Mouse (Mus musculus): ENCODE results near the gene Inip. TPM values are rescaled to one million over a fixed set of nuclear protein-coding genes. Genes with fewer than 3 reads are reported as not detected.

Inip gene
- 94.3 and 105 TPM in 2 replicates for polyA plus RNA-seq (2014; fragmentation: Nextera tagmentation; extraction: Ambion mirVana)

GRCm38 (mm10) chr4:59801489-59801888 lies at the start of gene Inip:
TSS of gene Inip (minus strand) at chr4:59801589.
- Histone ChIP-seq H3K4me3 (ENCODE audit: low read depth, low read length) (no peak within 1 kb of the TSS), H3K27me3 (ENCODE audit: control insufficient read depth, insufficient read depth, low read length) (no peaks in the 10 kb centered on the region)

GRCm38 (mm10) chr4:59850181-59850580 lies 48.8 kb upstream of the Inip start:
- no peak overlapping the region for H3K27ac ChIP-seq (ENCODE audit: low read depth, low read length)

More at GRCm38 (mm10) chr4:59801489-59801888, at the start of gene Inip:
- Histone ChIP-seq H3K4me2 (replicated peaks; ENCODE audit: low read depth, low read length) (no peak within 1 kb of the TSS), H3K36me3 (ENCODE audit: control insufficient read depth, insufficient read depth, low read length) (no peaks in the 10 kb centered on the region), H3K9me3 (ENCODE audit: control insufficient read depth, low read length) (no peaks in the 10 kb centered on the region), H3K27ac (ENCODE audit: low read depth, low read length) (no peak within 1 kb of the TSS), H3K4me1 (replicated peaks; ENCODE audit: control insufficient read depth, insufficient read depth, low read length) (no peaks in the 10 kb centered on the region), H3K9ac (ENCODE audit: low read depth, low read length) (no peak within 1 kb of the TSS)
- no peak for DNase-seq (ENCODE audit: low spot score)
- ATAC-seq (ENCODE audit: low FRiP score) = no peak

GRCm38 (mm10) chr4:59847447-59847846 lies 46.1 kb upstream of the Inip start:
- Histone ChIP-seq H3K4me3 (ENCODE audit: low read depth, low read length) (no peak overlapping the region), H3K4me2 (replicated peaks; ENCODE audit: low read depth, low read length) (no peak overlapping the region), H3K27ac (ENCODE audit: low read depth, low read length) (no peak overlapping the region), H3K4me1 (replicated peaks; ENCODE audit: control insufficient read depth, insufficient read depth, low read length) (no peaks in the 10 kb centered on the region), H3K9me3 (ENCODE audit: control insufficient read depth, low read length) (no peaks in the 10 kb centered on the region), H3K27me3 (ENCODE audit: control insufficient read depth, insufficient read depth, low read length) (no peaks in the 10 kb centered on the region), H3K36me3 (ENCODE audit: control insufficient read depth, insufficient read depth, low read length) (no peaks in the 10 kb centered on the region), H3K9ac (ENCODE audit: low read depth, low read length) (no peak overlapping the region)
- DNase-seq (ENCODE audit: low spot score) (no peak), ATAC-seq (ENCODE audit: low FRiP score) (no peak)
- WGBS = 92% methylated on average over 5 of the region's 5 CpGs

More at GRCm38 (mm10) chr4:59850181-59850580, 48.8 kb upstream of the Inip start:
- Histone ChIP-seq H3K4me2 (replicated peaks; ENCODE audit: low read depth, low read length) (no peak overlapping the region), H3K4me3 (ENCODE audit: low read depth, low read length) (no peak overlapping the region), H3K36me3 (ENCODE audit: control insufficient read depth, insufficient read depth, low read length) (no peaks in the 10 kb centered on the region), H3K9me3 (ENCODE audit: control insufficient read depth, low read length) (no peaks in the 10 kb centered on the region), H3K4me1 (replicated peaks; ENCODE audit: control insufficient read depth, insufficient read depth, low read length) (no peaks in the 10 kb centered on the region), H3K9ac (ENCODE audit: low read depth, low read length) (no peak overlapping the region), H3K27me3 (ENCODE audit: control insufficient read depth, insufficient read depth, low read length) (no peaks in the 10 kb centered on the region)
- ATAC-seq (ENCODE audit: low FRiP score) = no peak
- peak; percentile 81 for DNase-seq (ENCODE audit: low spot score)
- WGBS = 81% methylated on average over 2 of the region's 2 CpGs

GRCm38 (mm10) chr4:59845245-59845637 lies 43.9 kb upstream of the Inip start:
- Histone ChIP-seq H3K4me2 (replicated peaks; ENCODE audit: low read depth, low read length) (no peak overlapping the region), H3K27ac (ENCODE audit: low read depth, low read length) (no peak overlapping the region), H3K9ac (ENCODE audit: low read depth, low read length) (no peak overlapping the region), H3K9me3 (ENCODE audit: control insufficient read depth, low read length) (no peaks in the 10 kb centered on the region), H3K4me3 (ENCODE audit: low read depth, low read length) (no peak overlapping the region), H3K4me1 (replicated peaks; ENCODE audit: control insufficient read depth, insufficient read depth, low read length) (no peaks in the 10 kb centered on the region), H3K36me3 (ENCODE audit: control insufficient read depth, insufficient read depth, low read length) (no peaks in the 10 kb centered on the region), H3K27me3 (ENCODE audit: control insufficient read depth, insufficient read depth, low read length) (no peaks in the 10 kb centered on the region)
- 91% methylated on average over 3 of the region's 3 CpGs for WGBS
- DNase-seq (ENCODE audit: low spot score) (no peak), ATAC-seq (ENCODE audit: low FRiP score) (no peak)

GRCm38 (mm10) chr4:59844460-59845244 lies 43.3 kb upstream of the Inip start:
- H3K27me3 ChIP-seq (ENCODE audit: control insufficient read depth, insufficient read depth, low read length) = no peaks in the 10 kb centered on the region
- 87% methylated on average over 15 of the region's 15 CpGs for WGBS

GRCm38 (mm10) chr4:59837659-59838058 lies 36.3 kb upstream of the Inip start:
- Histone ChIP-seq H3K4me3 (ENCODE audit: low read depth, low read length) (no peak overlapping the region), H3K9ac (ENCODE audit: low read depth, low read length) (no peak overlapping the region), H3K27ac (ENCODE audit: low read depth, low read length) (no peak overlapping the region), H3K9me3 (ENCODE audit: control insufficient read depth, low read length) (no peaks in the 10 kb centered on the region), H3K36me3 (ENCODE audit: control insufficient read depth, insufficient read depth, low read length) (no peaks in the 10 kb centered on the region), H3K4me2 (replicated peaks; ENCODE audit: low read depth, low read length) (no peak overlapping the region), H3K4me1 (replicated peaks; ENCODE audit: control insufficient read depth, insufficient read depth, low read length) (no peaks in the 10 kb centered on the region), H3K27me3 (ENCODE audit: control insufficient read depth, insufficient read depth, low read length) (no peaks in the 10 kb centered on the region)
- DNase-seq (ENCODE audit: low spot score) (no peak), ATAC-seq (ENCODE audit: low FRiP score) (no peak)
- WGBS = 82% methylated on average over 7 of the region's 7 CpGs

More at GRCm38 (mm10) chr4:59844460-59845244, 43.3 kb upstream of the Inip start:
- H3K9ac ChIP-seq (ENCODE audit: low read depth, low read length) = no peak overlapping the region
- no peaks in the 10 kb centered on the region for H3K36me3 ChIP-seq (ENCODE audit: control insufficient read depth, insufficient read depth, low read length)
- no peaks in the 10 kb centered on the region for H3K9me3 ChIP-seq (ENCODE audit: control insufficient read depth, low read length)
- no peak overlapping the region for H3K4me3 ChIP-seq (ENCODE audit: low read depth, low read length)
- no peak overlapping the region for H3K27ac ChIP-seq (ENCODE audit: low read depth, low read length)
- no peak overlapping the region for H3K4me2 ChIP-seq (replicated peaks; ENCODE audit: low read depth, low read length)
- no peaks in the 10 kb centered on the region for H3K4me1 ChIP-seq (replicated peaks; ENCODE audit: control insufficient read depth, insufficient read depth, low read length)
- DNase-seq (ENCODE audit: low spot score) (no peak), ATAC-seq (ENCODE audit: low FRiP score) (no peak)

- Histone ChIP-seq H3K36me3 (ENCODE audit: control insufficient read depth, insufficient read depth, low read length) (no peaks in the 10 kb centered on the region), H3K27me3 (ENCODE audit: control insufficient read depth, insufficient read depth, low read length) (no peaks in the 10 kb centered on the region), H3K27ac (ENCODE audit: low read depth, low read length) (no peak overlapping the region), H3K4me1 (replicated peaks; ENCODE audit: control insufficient read depth, insufficient read depth, low read length) (no peaks in the 10 kb centered on the region), H3K9me3 (ENCODE audit: control insufficient read depth, low read length) (no peaks in the 10 kb centered on the region), H3K4me3 (ENCODE audit: low read depth, low read length) (no peak overlapping the region), H3K4me2 (replicated peaks; ENCODE audit: low read depth, low read length) (no peak overlapping the region), H3K9ac (ENCODE audit: low read depth, low read length) (no peak overlapping the region)
- no peak for ATAC-seq (ENCODE audit: low FRiP score)
- 82% methylated on average over 6 of the region's 6 CpGs for WGBS
- DNase-seq (ENCODE audit: low spot score) = no peak
Measured at GRCm38 (mm10) chr4:59832810-59833209, 31.4 kb upstream of the Inip start.

- no peak overlapping the region for H3K4me2 ChIP-seq (replicated peaks; ENCODE audit: low read depth, low read length)
- H3K36me3 ChIP-seq (ENCODE audit: control insufficient read depth, insufficient read depth, low read length) = no peaks in the 10 kb centered on the region
- H3K9ac ChIP-seq (ENCODE audit: low read depth, low read length) = no peak overlapping the region
- H3K4me1 ChIP-seq (replicated peaks; ENCODE audit: control insufficient read depth, insufficient read depth, low read length) = no peaks in the 10 kb centered on the region
- ATAC-seq (ENCODE audit: low FRiP score) (no peak), DNase-seq (ENCODE audit: low spot score) (no peak)
- H3K27me3 ChIP-seq (ENCODE audit: control insufficient read depth, insufficient read depth, low read length) = no peaks in the 10 kb centered on the region
- H3K9me3 ChIP-seq (ENCODE audit: control insufficient read depth, low read length) = no peaks in the 10 kb centered on the region
- no peak overlapping the region for H3K27ac ChIP-seq (ENCODE audit: low read depth, low read length)
- WGBS = 92% methylated on average over 5 of the region's 5 CpGs
- H3K4me3 ChIP-seq (ENCODE audit: low read depth, low read length) = no peak overlapping the region
Measured at GRCm38 (mm10) chr4:59831038-59831437, 29.6 kb upstream of the Inip start.

- Histone ChIP-seq H3K27me3 (ENCODE audit: control insufficient read depth, insufficient read depth, low read length) (no peaks in the 10 kb centered on the region), H3K4me3 (ENCODE audit: low read depth, low read length) (no peak overlapping the region), H3K4me1 (replicated peaks; ENCODE audit: control insufficient read depth, insufficient read depth, low read length) (no peaks in the 10 kb centered on the region), H3K4me2 (replicated peaks; ENCODE audit: low read depth, low read length) (no peak overlapping the region), H3K27ac (ENCODE audit: low read depth, low read length) (no peak overlapping the region), H3K9ac (ENCODE audit: low read depth, low read length) (no peak overlapping the region), H3K36me3 (ENCODE audit: control insufficient read depth, insufficient read depth, low read length) (no peaks in the 10 kb centered on the region), H3K9me3 (ENCODE audit: control insufficient read depth, low read length) (no peaks in the 10 kb centered on the region)
- ATAC-seq (ENCODE audit: low FRiP score) = no peak
- DNase-seq (ENCODE audit: low spot score) = no peak
- 90% methylated on average over 4 of the region's 4 CpGs for whole genome bisulfite sequencing
Measured at GRCm38 (mm10) chr4:59829072-59829471, 27.7 kb upstream of the Inip start.

Measured in hindbrain, embryonic 11.5 days (tissue).